Mouse (Mus musculus): ENCODE measurements around the gene Fez1. TPM values are rescaled to one million over a fixed set of nuclear protein-coding genes. Genes with fewer than 3 reads are reported as not detected.

Gene Fez1
- total RNA-seq (2023) = not detected

GRCm38 (mm10) chr9:36821644-36822000 lies at the start of gene Fez1:
Gene Fez1 (plus strand): TSS chr9:36821864.

GRCm38 (mm10) chr9:36796781-36797555 lies 24.7 kb upstream of the Fez1 start, which contains the start of gene Ei24:
Gene Ei24 (minus strand): TSS chr9:36797393.

Other genes starting within 250 kb of the Fez1 start
- not detected for gene Gm17689, start 239.2 kb upstream of the Fez1 start, total RNA-seq (2023)
- not detected for gene A630095E13Rik, start 178.5 kb upstream of the Fez1 start, total RNA-seq (2023)
- not detected for gene Acrv1, start 128.6 kb upstream of the Fez1 start, total RNA-seq (2023)
- 10 to 100 TPM; 13.1 to 20.0 TPM for gene Chek1, start 94.8 kb upstream of the Fez1 start, total RNA-seq (2023)
- 100 to 1,000 TPM; 122 to 141 TPM for gene Stt3a, start 54.2 kb upstream of the Fez1 start, total RNA-seq (2023)
- 10 to 100 TPM; 28.8 to 29.3 TPM for gene Ei24, start 24.5 kb upstream of the Fez1 start, total RNA-seq (2023)

Data from neutrophil, adult 83 days (primary cell).